Mouse (Mus musculus) thymus, postnatal 10 days (tissue): ENCODE data around the gene Bhmt.
A peak's percentile ranks its signal among the peaks of the same experiment; 100 is the strongest.
"Not testable (repeated sequence)": the region's sequence is repeated elsewhere in the genome, so short reads cannot be mapped to it uniquely, and the experiment has no call there.

ENCODE experiments used
- DNase-seq, 2 experiments: peaks; one replicate each; pipeline ENCODE4 v3.0.0; 2021; ENCODE audit warnings: low spot score in 2 of 2

Gene Bhmt

DNA sequence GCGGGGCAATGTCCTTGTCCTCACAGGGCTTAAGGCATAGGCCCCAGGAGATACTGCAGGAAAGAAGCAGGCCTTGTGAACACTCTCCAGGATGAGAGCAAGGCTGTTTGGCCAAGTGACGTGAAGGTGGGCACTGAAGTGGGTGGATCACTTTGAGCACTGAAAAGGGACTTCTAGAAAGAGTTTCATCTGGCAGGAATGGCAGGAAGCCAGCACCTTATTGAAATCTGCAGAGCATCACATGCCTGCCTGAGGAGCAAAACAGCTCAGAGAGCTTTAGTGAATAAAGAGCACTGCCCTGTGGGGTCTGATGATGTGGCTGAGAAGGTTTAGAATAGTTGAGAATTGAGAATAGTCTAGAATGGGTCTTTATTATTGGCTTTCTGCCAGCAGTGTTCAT lies 29.3 kb downstream of the Bhmt start:
- DNase-seq, result no peak

DNA sequence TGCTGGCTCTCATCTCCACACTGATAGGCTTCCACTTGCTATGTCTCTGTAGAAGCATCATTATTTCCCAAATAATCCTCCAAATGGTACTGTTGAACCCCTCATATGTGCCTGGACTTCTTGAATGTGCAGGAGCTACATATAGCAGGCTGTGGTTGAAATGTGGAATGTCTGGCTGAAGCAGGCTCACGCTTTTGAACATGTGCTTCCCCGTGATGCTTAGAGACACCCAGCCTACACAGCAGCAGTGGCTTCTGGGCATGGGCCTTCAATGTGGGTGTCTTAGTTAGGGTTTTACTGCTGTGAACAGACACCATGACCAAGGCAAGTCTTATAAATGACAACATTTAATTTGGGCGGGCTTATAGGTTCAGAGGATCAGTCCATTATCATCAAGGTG lies 30.1 kb downstream of the Bhmt start:
- DNase-seq, result no peak

DNA sequence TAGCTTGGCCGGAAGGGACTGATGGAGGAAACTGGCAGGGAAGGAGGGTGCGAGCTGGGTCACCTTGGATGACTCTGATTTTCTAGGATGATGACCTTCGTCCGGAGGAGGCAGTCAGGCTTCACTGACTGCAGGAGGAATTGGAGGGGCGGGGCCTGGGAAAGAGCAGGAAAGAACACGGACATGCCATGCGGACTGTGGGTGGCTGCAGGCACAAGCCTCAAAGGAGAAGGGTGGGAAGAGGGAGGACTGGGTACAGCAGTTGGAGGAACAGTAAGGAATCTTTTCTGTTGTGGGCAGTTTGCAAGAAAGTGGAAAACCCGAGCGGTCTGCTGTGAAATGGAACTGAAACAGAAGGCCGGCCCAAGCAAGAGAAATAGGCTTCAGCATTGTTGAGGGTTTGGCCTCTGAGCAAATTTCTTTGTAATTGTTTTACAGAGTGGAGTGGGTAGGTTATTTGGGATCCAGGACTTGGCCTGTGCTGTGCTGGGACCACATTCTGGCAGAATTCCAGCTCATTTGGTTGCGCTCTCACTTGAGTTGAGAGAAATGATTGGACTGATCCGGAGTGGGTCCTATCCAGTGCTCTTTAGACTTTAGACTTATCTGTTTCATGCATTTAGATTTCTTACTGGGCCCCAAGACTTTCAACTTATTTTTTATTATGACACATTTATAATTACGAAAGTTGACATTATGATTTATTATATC lies 30.7 kb downstream of the Bhmt start:
- no peak for DNase-seq

DNA sequence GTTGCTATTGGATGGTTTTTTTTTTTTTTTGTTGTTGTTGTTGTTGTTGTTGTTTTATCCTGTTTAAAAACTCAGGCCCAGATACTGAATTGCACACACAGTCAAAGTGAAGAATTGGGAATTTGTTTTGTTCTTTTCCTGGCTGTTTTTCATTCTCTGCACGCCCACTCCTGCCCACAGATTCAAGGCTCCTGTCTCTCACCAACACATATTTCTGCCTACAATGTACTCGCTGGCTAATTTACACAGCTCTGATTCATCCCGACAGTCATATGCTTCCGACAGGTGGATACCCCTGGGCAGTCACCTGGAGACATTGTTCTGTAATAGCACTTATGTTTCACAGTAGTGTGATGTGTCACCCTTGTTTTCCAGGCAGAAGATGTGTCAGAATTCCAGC lies 33.1 kb downstream of the Bhmt start:
- no peak for DNase-seq

DNA sequence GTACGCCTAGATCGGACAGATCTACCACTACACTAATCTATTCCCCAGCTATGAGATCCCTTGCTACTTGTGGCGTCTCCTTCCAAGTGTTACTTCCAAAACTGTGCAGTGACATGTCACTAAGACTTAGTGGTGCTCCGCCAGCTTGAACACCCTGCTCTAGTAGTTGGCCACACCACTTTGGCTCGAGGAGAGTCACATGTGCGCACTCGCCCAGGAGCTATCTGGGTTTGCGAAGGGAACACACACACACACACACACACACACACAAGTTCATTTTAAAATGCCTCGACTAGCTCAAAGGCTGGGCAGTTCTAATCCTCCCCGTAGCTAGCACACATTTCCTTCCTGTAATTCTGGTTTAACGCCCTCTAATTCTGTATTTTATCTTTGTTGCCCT lies 36.2 kb downstream of the Bhmt start:
- no peak for DNase-seq

DNA sequence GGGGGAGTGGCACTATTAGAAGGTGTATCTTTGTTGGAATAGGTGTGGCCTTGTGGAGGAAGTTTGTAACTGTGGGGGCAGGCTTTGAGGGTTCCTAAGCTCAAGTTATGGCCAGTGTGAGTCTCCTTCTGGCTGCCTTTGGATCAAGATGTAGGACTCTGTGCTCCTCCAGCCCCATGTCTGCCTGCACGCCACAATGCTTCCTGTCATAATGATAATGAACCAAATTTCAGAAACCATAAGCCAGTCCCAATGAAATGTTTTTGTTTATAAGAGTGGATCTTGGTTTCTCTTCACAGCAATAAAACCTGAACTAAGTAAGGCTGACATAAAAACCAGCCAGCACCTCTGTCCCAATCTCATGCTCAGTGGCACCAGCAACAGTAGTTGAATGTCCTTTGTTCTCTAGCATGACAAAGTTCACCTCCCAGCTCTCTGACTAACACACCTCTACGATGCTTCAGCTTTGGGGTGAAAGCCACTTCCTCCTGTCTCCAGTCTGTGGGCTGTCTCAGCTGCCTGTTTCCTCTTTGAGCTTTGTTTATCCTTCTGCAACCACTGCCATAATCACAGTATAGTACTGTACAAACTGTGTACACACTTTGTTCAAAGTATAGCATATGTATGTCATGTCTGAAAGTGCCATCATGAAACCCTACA lies 44.6 kb downstream of the Bhmt start:
- DNase-seq, result peak; percentile 27 to 47

DNA sequence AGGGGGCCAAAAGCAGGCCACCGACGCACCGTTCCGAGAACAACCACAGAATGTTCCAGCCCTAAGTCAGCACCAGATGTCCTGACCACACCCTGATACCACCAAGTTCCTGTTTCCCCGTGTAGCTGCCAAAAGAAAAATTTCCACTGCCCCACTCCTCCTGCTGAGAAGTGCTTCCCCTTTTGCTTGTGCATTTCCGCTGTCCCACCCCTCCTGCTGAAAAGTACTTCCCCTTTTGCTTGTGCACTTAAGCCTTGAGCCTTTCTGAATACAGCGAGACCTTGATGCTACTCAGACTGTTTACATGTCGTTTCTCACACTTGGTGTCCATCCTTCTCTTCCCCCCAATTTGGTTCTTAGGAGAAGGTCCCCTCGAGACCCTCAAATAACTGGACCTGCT lies 55.2 kb downstream of the Bhmt start:
- not testable (repeated sequence) for DNase-seq

DNA sequence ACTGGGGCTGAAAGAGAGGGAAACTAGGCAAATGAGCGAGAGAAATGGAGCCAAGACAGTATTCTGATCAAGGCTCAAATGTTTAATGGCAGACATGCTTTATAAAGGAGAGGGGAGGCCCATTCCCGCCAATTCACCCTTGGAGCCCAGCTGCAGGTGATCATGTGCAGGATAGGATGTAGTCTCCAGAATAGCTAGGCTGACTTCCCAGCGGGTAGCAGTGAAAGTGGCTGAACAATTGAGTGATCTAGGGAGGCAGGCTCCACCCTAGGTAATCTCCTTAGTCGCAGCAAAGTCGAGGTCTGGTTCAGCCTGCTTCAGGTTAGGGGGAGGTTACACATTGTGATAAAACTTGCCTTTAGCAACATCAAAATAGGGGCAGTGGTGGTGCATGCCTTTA lies 57.3 kb downstream of the Bhmt start:
- DNase-seq, result no peak

DNA sequence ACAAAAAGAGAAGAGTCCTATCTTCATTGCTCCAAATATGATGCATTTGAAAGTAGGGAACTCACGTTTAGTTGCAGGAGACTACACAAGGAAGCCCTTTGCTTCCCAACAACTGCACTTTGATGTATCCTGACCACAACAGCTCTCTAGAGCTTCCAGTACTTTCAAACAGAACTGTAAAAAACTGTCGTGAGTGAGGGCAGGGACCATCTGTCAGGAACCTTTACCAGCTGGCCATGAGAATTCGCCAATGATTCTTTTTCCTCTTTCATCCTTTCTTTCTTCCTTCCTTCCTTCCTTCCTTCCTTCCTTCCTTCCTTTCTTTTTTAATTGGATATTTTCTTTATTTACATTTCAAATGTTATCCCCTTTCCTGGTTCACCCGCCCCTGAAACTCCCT lies 68.1 kb downstream of the Bhmt start:
- no peak for DNase-seq
